Mouse (Mus musculus) lung, embryonic 16.5 days (tissue): Measurements from ENCODE around the gene Slc28a2. TPM values are rescaled to one million over a fixed set of nuclear protein-coding genes. Genes with fewer than 3 reads are reported as not detected.
"Not testable (repeated sequence)": the region's sequence is repeated elsewhere in the genome, so short reads cannot be mapped to it uniquely, and the experiment has no call there.

Experiments used
- ATAC-seq: fragments of 200-750 bp; cut with Nextera tagmentation; 2 replicates; pipeline ENCODE4 v1.8.0; 2017; ENCODE audit warnings: low read depth, mild to moderate bottlenecking, moderate library complexity
- H3K27ac ChIP-seq: fragments of 300-500 bp; sonication (generic); 2 replicates; pipeline ENCODE4 v1.5.1; 2014; ENCODE audit warnings: mild to moderate bottlenecking, control low read depth, low read length
- H3K27me3 ChIP-seq: fragments of 300-500 bp; sonication (generic); 2 replicates; pipeline ENCODE4 v1.6.1; 2014; ENCODE audit warnings: low read depth, low read length, mixed read lengths; ENCODE audit not compliant: control insufficient read depth, insufficient read depth
- H3K36me3 ChIP-seq: fragments of 300-500 bp; sonication (generic); 2 replicates; pipeline ENCODE4 v1.6.1; 2014; ENCODE audit warnings: low read length; ENCODE audit not compliant: control insufficient read depth, insufficient read depth
- H3K4me1 ChIP-seq: fragments of 300-500 bp; sonication (generic); replicated peaks from 2 replicates; pipeline ENCODE4 v1.6.1; 2014; ENCODE audit warnings: low read length, mixed read lengths; ENCODE audit not compliant: control insufficient read depth, insufficient read depth
- H3K4me2 ChIP-seq: fragments of 300-500 bp; sonication (generic); 2 replicates; pipeline ENCODE4 v1.6.1; 2014; ENCODE audit warnings: low read depth, low read length, control low read depth
- H3K4me3 ChIP-seq: fragments of 300-500 bp; sonication (generic); 2 replicates; pipeline ENCODE4 v1.5.1; 2014; ENCODE audit warnings: mild to moderate bottlenecking, low read length, control low read depth
- H3K9ac ChIP-seq: fragments of 300-500 bp; sonication (generic); 2 replicates; pipeline ENCODE4 v1.6.1; 2014; ENCODE audit warnings: low read length, control low read depth
- H3K9me3 ChIP-seq: fragments of 300-500 bp; sonication (generic); 2 replicates; pipeline ENCODE4 v1.6.1; 2016; ENCODE audit warnings: low read length; ENCODE audit not compliant: control insufficient read depth
- WGBS: fragments of 180-500 bp; shearing (Covaris S2); extraction: QIAGEN DNeasy Blood & Tissue Kit; methylation state at CpG from one replicate; pipeline ENCODE4 v1.1.7; 2014; 5-methylcytosine and 5-hydroxymethylcytosine counted together
- polyA plus RNA-seq: library from polyadenylated mRNA; unstranded; fragments of >200 nt; fragmentation: Nextera tagmentation; extraction: Ambion mirVana; gene quantifications from 2 replicates; pipeline ENCODE4 v1.2.1, GENCODE M21; 2015

Gene Slc28a2
- polyA plus RNA-seq, 1 experiment from 2014 or later = 0.14 TPM

- not testable (repeated sequence) for H3K36me3 ChIP-seq, H3K4me2 ChIP-seq, H3K9me3 ChIP-seq, H3K27ac ChIP-seq, H3K4me3 ChIP-seq, H3K9ac ChIP-seq, H3K4me1 ChIP-seq, H3K27me3 ChIP-seq, ATAC-seq
- WGBS = 88% methylated on average over 3 of the region's 3 CpGs
Observed at GRCm38 (mm10) chr2:122387135-122387534, 39.1 kb upstream of the Slc28a2 start.

- H3K4me1 ChIP-seq = no peaks in the 10 kb centered on the region
- H3K4me3 ChIP-seq = no peak overlapping the region
- H3K36me3 ChIP-seq = no peaks in the 10 kb centered on the region
- H3K27me3 ChIP-seq = no peaks in the 10 kb centered on the region
- WGBS = 82% methylated on average over 1 of the region's 1 CpGs
- H3K9me3 ChIP-seq = no peaks in the 10 kb centered on the region
- H3K9ac ChIP-seq = no peak overlapping the region
- H3K4me2 ChIP-seq = no peak overlapping the region
- no peak overlapping the region for H3K27ac ChIP-seq
- no peak for ATAC-seq
Observed at GRCm38 (mm10) chr2:122396150-122396549, 30.1 kb upstream of the Slc28a2 start.

- Histone ChIP-seq H3K4me3 (no peak overlapping the region), H3K9me3 (no peaks in the 10 kb centered on the region), H3K9ac (no peak overlapping the region), H3K4me2 (no peak overlapping the region), H3K36me3 (no peaks in the 10 kb centered on the region), H3K27ac (no peak overlapping the region), H3K27me3 (no peaks in the 10 kb centered on the region), H3K4me1 (no peaks in the 10 kb centered on the region)
- no peak for ATAC-seq
- WGBS = 80% methylated on average over 2 of the region's 2 CpGs
Observed at GRCm38 (mm10) chr2:122407607-122408006, 18.7 kb upstream of the Slc28a2 start.

- Histone ChIP-seq H3K27me3 (no peaks in the 10 kb centered on the region), H3K36me3 (no peaks in the 10 kb centered on the region), H3K4me1 (no peaks in the 10 kb centered on the region), H3K27ac (no peak overlapping the region), H3K9me3 (no peaks in the 10 kb centered on the region), H3K9ac (no peak overlapping the region), H3K4me2 (no peak overlapping the region), H3K4me3 (no peak overlapping the region)
- ATAC-seq = no peak
- 72% methylated on average over 7 of the region's 7 CpGs for WGBS
Observed at GRCm38 (mm10) chr2:122408928-122409327, 17.3 kb upstream of the Slc28a2 start.

GRCm38 (mm10) chr2:122426645-122427044 lies 368 bp downstream of the Slc28a2 start:
- not testable (repeated sequence) for H3K4me1 ChIP-seq, H3K4me2 ChIP-seq, H3K36me3 ChIP-seq, ATAC-seq, H3K9me3 ChIP-seq, H3K4me3 ChIP-seq, H3K27me3 ChIP-seq, H3K9ac ChIP-seq, H3K27ac ChIP-seq
- 65% methylated on average over 2 of the region's 2 CpGs for WGBS

GRCm38 (mm10) chr2:122438706-122439482 lies 12.6 kb downstream of the Slc28a2 start:
- H3K36me3 ChIP-seq, H3K9ac ChIP-seq, H3K27ac ChIP-seq, H3K4me3 ChIP-seq, ATAC-seq, H3K4me2 ChIP-seq, H3K4me1 ChIP-seq, H3K9me3 ChIP-seq, H3K27me3 ChIP-seq: not testable (repeated sequence)
- WGBS = 74% methylated on average over 5 of the region's 5 CpGs

- not testable (repeated sequence) for H3K36me3 ChIP-seq, H3K4me3 ChIP-seq, H3K4me1 ChIP-seq, H3K27ac ChIP-seq, ATAC-seq, H3K9me3 ChIP-seq, H3K4me2 ChIP-seq, H3K9ac ChIP-seq, H3K27me3 ChIP-seq
- WGBS = 13% methylated on average over 1 of the region's 3 CpGs
Observed at GRCm38 (mm10) chr2:122440521-122440920, 14.2 kb downstream of the Slc28a2 start.

- Histone ChIP-seq H3K9ac (no peak overlapping the region), H3K36me3 (no peaks in the 10 kb centered on the region), H3K4me1 (no peaks in the 10 kb centered on the region), H3K4me3 (no peak overlapping the region), H3K9me3 (no peaks in the 10 kb centered on the region), H3K27ac (no peak overlapping the region), H3K27me3 (no peaks in the 10 kb centered on the region), H3K4me2 (no peak overlapping the region)
- 60% methylated on average over 7 of the region's 7 CpGs for WGBS
- ATAC-seq = no peak
Observed at GRCm38 (mm10) chr2:122441000-122441933, 15.0 kb downstream of the Slc28a2 start.

- Histone ChIP-seq H3K4me3 (no peak overlapping the region), H3K9me3 (no peaks in the 10 kb centered on the region), H3K36me3 (no peaks in the 10 kb centered on the region), H3K9ac (no peak overlapping the region), H3K27me3 (no peaks in the 10 kb centered on the region), H3K4me2 (no peak overlapping the region), H3K27ac (no peak overlapping the region), H3K4me1 (no peaks in the 10 kb centered on the region)
- no peak for ATAC-seq
- 76% methylated on average over 4 of the region's 4 CpGs for WGBS
Observed at GRCm38 (mm10) chr2:122450351-122450750, 24.1 kb downstream of the Slc28a2 start.
